Mouse (Mus musculus) 416B (cell line): ENCODE data around the gene Sorbs1.

ENCODE experiments used
- DNase-seq: peaks from one replicate; pipeline ENCODE4 v3.0.0; 2011; ENCODE audit warnings: low read depth

Sorbs1 gene

DNA sequence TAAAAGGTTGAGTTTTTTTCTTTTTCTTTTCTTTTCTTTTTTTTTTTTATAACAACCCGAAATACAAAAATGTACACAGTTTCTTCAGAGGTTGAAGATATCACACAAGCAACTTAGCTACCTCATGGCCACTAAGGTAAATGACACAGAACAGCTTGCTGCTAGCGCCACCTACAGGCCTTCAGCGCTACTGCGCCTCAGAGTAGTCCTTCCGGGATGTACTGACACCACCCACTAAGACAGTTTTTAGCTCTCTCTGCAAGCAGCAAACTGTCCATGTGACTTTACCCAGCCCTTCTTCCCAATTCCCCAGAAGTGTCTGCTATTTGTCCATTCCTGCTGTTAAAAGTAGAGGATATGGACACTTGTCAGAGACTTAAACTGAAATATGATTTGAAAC is 167.9 kb downstream of the Sorbs1 start:
- DNase-seq, result peak; percentile 77

GRCm38 (mm10) chr19:40343018-40343417 is 170.6 kb downstream of the Sorbs1 start:
- peak; percentile 75 for DNase-seq

DNA sequence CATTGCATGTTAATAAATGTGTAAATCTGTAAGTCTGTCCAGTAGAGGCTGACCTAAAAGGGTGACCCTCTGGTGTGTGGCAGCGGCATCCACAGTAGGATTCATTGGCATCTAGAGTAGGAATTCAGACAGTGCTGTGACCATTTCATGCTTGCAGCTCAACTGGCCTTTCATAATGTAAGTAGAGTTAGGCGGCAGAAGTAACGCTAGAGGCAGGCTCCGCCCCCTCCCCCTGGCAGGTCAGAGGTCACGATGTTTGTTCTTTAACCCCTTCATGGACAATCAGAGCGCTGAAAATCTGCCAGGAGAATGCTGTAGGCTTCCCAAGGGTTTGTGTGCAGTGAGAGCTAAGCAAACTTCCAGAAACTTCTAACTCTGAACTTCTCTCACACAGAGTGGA is 172.4 kb downstream of the Sorbs1 start:
- no peak for DNase-seq

- peak; percentile 3 for DNase-seq
Observed at GRCm38 (mm10) chr19:40336694-40337093, 176.9 kb downstream of the Sorbs1 start.

GRCm38 (mm10) chr19:40333905-40334304 is 179.7 kb downstream of the Sorbs1 start:
- DNase-seq, result no peak

DNA sequence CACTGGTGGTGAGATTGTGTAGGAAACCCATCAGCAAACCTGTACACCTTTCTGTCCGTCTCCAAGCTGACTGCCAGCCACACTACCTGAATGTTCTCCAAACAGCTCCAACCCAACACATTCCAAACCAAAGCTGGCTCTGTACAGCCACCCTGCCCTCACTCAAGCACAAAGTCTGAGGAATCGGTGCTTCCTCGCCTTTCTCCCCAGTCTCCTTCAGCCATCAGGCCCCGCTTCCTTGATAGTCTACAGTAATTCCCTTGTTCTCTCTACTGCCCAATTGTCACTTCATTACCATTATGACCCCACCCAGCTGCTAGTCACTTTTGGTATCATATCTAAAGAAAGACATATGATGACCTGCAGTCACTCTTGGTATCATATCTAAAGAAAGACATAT is 180.5 kb downstream of the Sorbs1 start:
- DNase-seq, result no peak

GRCm38 (mm10) chr19:40332303-40332702 is 181.3 kb downstream of the Sorbs1 start:
- no peak for DNase-seq

- DNase-seq, result no peak
Observed at GRCm38 (mm10) chr19:40331846-40332245, 181.7 kb downstream of the Sorbs1 start.

- DNase-seq, result no peak
Observed at GRCm38 (mm10) chr19:40326126-40326525, 187.5 kb downstream of the Sorbs1 start.

- no peak for DNase-seq
Observed at GRCm38 (mm10) chr19:40325381-40325780, 188.2 kb downstream of the Sorbs1 start.

- no peak for DNase-seq
Observed at GRCm38 (mm10) chr19:40322226-40322625, 191.4 kb downstream of the Sorbs1 start.

GRCm38 (mm10) chr19:40319199-40319598 is 194.4 kb downstream of the Sorbs1 start:
- DNase-seq, result no peak

DNA sequence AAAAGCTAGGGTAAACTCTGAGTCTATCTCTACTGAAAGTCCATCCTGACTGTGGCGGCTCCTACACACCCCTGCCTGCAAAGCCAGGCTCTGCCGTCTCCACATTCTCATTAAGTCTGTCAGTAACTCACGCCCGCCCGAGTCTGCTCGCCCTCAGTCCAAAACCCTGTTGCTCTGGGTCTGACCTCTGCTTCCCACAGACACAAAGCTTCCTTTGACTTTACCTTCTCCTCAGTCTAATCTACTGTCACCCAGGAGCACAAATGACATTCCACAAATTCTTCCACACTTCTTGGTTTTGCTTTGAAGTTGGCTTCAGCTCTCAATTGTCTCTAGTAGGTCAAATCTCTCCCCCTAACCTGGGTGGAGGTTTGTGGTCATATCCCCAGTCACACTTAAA is 195.1 kb downstream of the Sorbs1 start:
- DNase-seq, result no peak

DNA sequence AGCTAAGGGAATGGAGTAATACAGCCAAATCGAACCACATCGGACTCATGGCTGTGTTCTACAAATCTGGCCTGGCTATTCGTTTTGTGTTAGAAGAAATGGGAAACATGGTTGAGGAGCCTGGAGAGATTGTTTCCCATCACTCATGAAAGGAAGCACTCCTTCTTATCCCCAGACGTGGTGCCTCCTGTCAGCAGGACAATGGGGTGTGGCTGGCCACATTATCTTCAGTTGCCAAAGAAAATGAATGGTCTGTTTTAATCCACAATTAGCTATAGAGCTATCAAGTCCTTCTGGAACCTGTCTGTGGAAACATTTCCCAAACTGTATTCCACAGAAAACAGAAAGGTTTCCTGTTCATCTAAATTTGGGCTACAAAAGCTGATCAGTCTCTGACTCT is 196.6 kb downstream of the Sorbs1 start:
- DNase-seq, result no peak

GRCm38 (mm10) chr19:40314252-40314651 is 199.3 kb downstream of the Sorbs1 start:
- no peak for DNase-seq

DNA sequence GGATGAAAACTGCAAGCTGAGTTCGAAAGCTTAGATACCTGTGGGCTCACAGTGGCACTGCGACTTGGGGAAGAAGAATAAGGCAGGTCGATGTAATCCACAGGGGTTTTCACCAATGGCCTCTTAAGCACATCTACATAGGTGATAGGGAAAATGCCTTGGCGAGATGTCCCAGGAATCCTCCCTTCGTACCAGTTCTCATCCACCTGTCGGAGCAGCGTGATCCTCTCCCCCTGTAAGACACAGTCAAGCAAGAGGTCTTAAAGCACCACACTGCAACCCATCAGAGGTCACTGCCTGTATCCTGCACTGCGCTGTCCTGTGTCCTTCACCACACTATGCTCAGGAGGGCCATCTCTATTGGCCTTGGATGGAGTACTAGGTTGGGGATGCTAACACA is 201.9 kb downstream of the Sorbs1 start:
- no peak for DNase-seq

DNA sequence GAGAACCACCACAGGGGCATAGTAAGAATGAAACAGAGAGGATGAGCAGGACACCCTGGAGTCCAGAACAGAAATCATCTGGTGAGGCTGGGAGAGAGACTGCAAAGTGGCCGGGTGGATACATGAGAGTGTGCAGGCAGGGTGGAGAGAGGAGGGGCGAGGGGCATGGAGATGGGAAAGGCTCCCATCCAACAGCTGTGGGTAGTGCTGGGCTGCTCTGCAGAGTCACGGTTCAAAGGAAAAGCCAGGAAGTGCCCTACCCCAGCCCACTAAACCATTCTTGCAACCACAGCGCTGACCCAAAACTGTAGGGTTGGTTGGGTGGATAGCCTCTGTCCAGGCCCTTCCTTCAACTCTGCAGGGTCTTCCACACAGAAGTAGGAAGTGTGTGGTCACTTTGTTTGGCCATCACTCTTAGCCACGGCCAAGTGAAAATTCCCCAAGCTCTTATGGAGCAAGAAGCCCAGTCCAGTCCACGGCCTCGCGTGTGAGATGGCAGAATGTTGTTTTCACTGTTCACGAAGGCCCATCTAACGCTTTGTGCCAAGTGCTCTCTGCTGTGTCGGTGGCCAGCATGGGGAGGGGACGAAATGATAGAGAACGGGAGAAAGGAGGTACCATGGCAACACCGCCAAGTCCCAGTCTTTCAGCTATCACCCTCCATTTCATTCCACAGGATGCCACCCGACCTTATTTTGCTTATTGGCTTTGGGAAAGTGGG is 203.0 kb downstream of the Sorbs1 start:
- no peak for DNase-seq

GRCm38 (mm10) chr19:40309911-40310310 is 203.7 kb downstream of the Sorbs1 start:
- no peak for DNase-seq

DNA sequence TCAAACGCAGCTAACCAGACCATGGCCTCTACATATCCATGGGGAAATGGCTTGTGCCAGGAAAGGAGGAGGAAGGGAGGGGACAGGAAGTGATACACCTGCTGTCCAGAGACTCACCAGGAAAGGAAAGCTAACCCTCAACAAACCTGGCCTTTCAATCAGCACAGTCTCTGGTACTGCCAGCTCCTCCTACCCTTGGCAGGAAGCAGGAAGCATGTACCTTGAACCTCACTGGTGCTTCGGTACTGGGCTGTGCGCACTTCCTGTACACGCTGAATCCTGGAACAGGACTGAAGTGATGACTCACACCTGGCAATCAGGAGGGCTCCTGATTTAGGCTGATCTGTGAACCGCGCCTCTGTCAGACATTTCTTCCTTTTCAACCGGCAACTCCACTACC is 206.0 kb downstream of the Sorbs1 start:
- DNase-seq, result peak; percentile 7

GRCm38 (mm10) chr19:40306631-40307030 is 206.9 kb downstream of the Sorbs1 start:
- no peak for DNase-seq

DNA sequence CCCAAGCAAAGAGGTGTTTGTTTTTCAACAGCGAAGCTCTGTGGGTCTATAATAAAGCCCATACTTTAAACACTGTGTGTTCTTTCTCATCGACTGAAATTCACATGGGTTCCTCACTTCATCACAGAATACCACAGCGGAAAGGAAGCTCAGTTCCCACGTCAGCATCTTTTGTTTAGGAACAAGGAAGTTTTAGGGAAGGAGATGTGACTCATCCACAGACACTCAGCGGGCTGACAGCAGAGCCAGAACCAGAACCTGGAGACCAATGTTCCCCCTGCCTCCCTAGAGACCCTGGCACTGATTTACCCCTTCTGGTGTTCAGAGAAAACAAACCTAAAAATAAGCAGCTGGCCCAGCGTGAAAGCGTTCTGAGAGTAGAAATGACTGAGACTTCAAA is 208.1 kb downstream of the Sorbs1 start:
- no peak for DNase-seq

DNA sequence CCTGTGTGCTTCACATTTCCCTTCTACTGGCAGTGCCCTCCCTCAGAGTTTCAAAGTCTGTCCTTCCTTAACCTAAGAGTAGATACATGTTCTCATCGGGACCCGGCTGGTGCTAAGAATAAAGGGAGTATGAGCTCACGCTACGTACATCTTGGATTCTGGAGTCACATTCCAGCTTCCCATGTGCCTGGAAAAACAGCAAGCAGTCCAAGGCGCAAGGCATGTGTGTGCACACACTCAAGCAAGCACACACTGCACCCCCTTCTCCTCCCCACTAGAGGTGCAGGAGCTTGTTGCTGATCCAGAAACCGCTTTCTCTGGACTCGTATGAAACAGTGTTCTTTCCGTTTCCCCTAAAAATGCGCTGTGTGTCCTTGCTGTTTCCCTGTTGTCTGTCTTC is 210.7 kb downstream of the Sorbs1 start:
- no peak for DNase-seq

DNA sequence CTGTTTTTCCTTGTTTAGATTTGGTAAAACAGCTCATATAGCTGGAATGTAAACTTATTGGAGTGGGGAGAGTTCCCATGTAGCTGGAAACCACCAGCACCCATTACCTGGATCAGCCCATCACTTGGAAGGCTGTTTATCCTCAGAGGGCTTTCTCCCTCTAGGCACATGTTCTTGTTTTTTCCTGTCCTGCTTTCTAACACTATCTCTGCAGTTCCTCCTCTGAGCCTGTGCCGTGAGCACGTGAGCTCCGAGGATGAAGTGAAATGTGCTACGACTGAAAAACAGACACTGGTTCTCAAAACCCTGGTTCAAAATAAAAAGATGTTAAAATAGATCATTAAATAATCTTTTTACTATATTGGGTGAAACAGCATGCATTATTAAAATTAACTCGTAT is 211.1 kb downstream of the Sorbs1 start:
- no peak for DNase-seq

DNA sequence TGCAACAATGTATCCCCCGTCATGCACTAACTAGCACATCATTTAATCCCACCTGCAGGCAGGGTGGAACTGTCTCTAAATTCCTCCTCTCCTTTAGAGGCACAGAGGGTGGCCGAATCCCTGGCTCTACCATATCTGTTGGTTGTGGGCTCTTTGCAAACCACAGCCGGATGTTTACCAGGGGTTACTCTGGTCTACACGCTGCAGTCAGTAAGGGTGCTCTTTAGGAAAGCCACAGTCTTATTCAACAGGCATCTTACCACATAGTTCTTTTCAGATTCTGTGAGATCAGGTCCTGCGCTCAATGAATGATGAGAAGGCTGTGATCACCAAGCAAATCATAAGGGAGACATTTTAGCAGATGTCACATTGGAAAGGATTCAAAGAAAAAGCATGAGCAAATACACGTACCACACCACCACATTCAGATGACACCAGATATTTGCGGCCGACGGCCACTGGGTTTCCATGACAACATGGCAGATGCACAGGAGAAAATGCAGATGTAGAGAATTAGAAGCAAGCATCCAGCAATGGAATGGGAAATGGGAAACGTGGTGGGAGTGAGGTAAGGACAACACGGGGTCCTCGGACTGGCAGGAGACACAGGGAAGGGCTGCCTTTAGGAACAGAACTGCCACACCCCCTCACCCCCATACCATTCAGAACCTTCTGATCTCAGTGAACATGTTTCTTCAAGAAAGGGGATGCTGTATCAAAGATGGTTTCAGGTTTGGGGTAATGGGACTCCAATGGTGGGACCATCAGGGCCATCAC is 213.4 kb downstream of the Sorbs1 start:
- DNase-seq, result peak; percentile 25
